Mouse (Mus musculus): ENCODE data around the gene Plekho2. TPM values are rescaled to one million over a fixed set of nuclear protein-coding genes. Genes with fewer than 3 reads are reported as not detected.

The Plekho2 gene
- polyA plus RNA-seq, 1 experiment = 55.8 TPM

- TF ChIP-seq CTCF (IDR thresholded peaks at IDR 0.05; ENCODE audit: extremely low read depth, insufficient read depth, insufficient read length, insufficient replicate concordance) = no peak
- TF ChIP-seq POLR2A (IDR thresholded peaks at IDR 0.05; ENCODE audit: low read depth, low read length) = no peak
- H3K27me3 ChIP-seq (ENCODE audit: control insufficient read depth, insufficient read depth, low read length) = no peaks in the 10 kb centered on the region
- DNase-seq (ENCODE audit: low read depth in 1 of 2, low spot score in 2 of 2) = no peak
- no peak overlapping the region for H3K27ac ChIP-seq (ENCODE audit: insufficient read depth, low read length)
- peaks cover 55% of the 10 kb centered on the region for H3K36me3 ChIP-seq (ENCODE audit: control insufficient read depth, insufficient read depth, low read length)
- peaks cover 19% of the 10 kb centered on the region; the same call in 1 of the 2 replicates for H3K4me1 ChIP-seq (ENCODE audit: control insufficient read depth, insufficient read depth, insufficient read length)
- H3K4me3 ChIP-seq (ENCODE audit: extremely low read depth, insufficient read depth, insufficient read length) = no peak overlapping the region
- 83% methylated on average over 4 of the region's 4 CpGs for WGBS
Measured at GRCm38 (mm10) chr9:65555621-65556020, 24.2 kb downstream of the Plekho2 start.

DNA sequence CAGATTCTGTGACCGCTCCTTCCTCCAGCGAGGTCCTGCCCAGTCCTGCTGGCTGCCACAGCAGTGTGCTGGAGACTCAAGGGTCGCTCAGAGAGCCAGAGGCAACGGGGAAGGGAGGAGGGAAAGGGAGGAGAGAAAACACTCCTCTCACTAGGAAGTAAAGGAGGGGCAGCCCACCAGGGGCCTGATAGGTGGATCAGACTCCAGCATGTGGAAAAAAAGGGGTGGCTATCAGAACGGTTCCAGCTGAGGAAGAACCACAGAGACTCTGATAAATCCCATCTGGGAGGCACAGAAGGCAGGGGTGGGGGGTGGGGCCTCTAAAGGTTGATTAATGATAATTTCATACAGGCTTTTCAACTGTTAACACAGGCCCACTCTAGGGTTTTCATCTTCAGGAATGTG, 24.8 kb downstream of the Plekho2 start:
- Histone ChIP-seq H3K4me1 (ENCODE audit: control insufficient read depth, insufficient read depth, insufficient read length) (peaks cover 24% of the 10 kb centered on the region; the same call in 1 of the 2 replicates), H3K4me3 (ENCODE audit: extremely low read depth, insufficient read depth, insufficient read length) (no peak overlapping the region), H3K36me3 (ENCODE audit: control insufficient read depth, insufficient read depth, low read length) (peaks cover 50% of the 10 kb centered on the region), H3K27me3 (ENCODE audit: control insufficient read depth, insufficient read depth, low read length) (no peaks in the 10 kb centered on the region), H3K27ac (ENCODE audit: insufficient read depth, low read length) (peak overlapping the region; percentile 49; the same call in 1 of the 2 replicates)
- WGBS = 54% methylated on average over 5 of the region's 5 CpGs
- no peak for DNase-seq (ENCODE audit: low read depth in 1 of 2, low spot score in 2 of 2)
- no peak for TF ChIP-seq CTCF (IDR thresholded peaks at IDR 0.05; ENCODE audit: extremely low read depth, insufficient read depth, insufficient read length, insufficient replicate concordance)
- no peak for TF ChIP-seq POLR2A (IDR thresholded peaks at IDR 0.05; ENCODE audit: low read depth, low read length)

GRCm38 (mm10) chr9:65552711-65553110, 27.1 kb downstream of the Plekho2 start:
- peaks cover 33% of the 10 kb centered on the region; the same call in 1 of the 2 replicates for H3K4me1 ChIP-seq (ENCODE audit: control insufficient read depth, insufficient read depth, insufficient read length)
- H3K4me3 ChIP-seq (ENCODE audit: extremely low read depth, insufficient read depth, insufficient read length) = no peak overlapping the region
- no peak for DNase-seq (ENCODE audit: low read depth in 1 of 2, low spot score in 2 of 2)
- H3K27ac ChIP-seq (ENCODE audit: insufficient read depth, low read length) = peak overlapping the region; percentile 93; the same call in 1 of the 2 replicates
- no peaks in the 10 kb centered on the region for H3K27me3 ChIP-seq (ENCODE audit: control insufficient read depth, insufficient read depth, low read length)
- 91% methylated on average over 2 of the region's 2 CpGs for WGBS
- TF ChIP-seq CTCF (IDR thresholded peaks at IDR 0.05; ENCODE audit: extremely low read depth, insufficient read depth, insufficient read length, insufficient replicate concordance) (no peak), POLR2A (IDR thresholded peaks at IDR 0.05; ENCODE audit: low read depth, low read length) (no peak)
- peaks cover 32% of the 10 kb centered on the region for H3K36me3 ChIP-seq (ENCODE audit: control insufficient read depth, insufficient read depth, low read length)

- peaks cover 33% of the 10 kb centered on the region; the same call in 1 of the 2 replicates for H3K4me1 ChIP-seq (ENCODE audit: control insufficient read depth, insufficient read depth, insufficient read length)
- TF ChIP-seq CTCF (IDR thresholded peaks at IDR 0.05; ENCODE audit: extremely low read depth, insufficient read depth, insufficient read length, insufficient replicate concordance) (no peak), POLR2A (IDR thresholded peaks at IDR 0.05; ENCODE audit: low read depth, low read length) (no peak)
- 9% methylated on average over 5 of the region's 5 CpGs for WGBS
- H3K36me3 ChIP-seq (ENCODE audit: control insufficient read depth, insufficient read depth, low read length) = peaks cover 27% of the 10 kb centered on the region
- no peak for DNase-seq (ENCODE audit: low read depth in 1 of 2, low spot score in 2 of 2)
- peak overlapping the region; percentile 93 for H3K27ac ChIP-seq (ENCODE audit: insufficient read depth, low read length)
- no peak overlapping the region for H3K4me3 ChIP-seq (ENCODE audit: extremely low read depth, insufficient read depth, insufficient read length)
- no peaks in the 10 kb centered on the region for H3K27me3 ChIP-seq (ENCODE audit: control insufficient read depth, insufficient read depth, low read length)
Measured at GRCm38 (mm10) chr9:65552141-65552540, 27.7 kb downstream of the Plekho2 start.

DNA sequence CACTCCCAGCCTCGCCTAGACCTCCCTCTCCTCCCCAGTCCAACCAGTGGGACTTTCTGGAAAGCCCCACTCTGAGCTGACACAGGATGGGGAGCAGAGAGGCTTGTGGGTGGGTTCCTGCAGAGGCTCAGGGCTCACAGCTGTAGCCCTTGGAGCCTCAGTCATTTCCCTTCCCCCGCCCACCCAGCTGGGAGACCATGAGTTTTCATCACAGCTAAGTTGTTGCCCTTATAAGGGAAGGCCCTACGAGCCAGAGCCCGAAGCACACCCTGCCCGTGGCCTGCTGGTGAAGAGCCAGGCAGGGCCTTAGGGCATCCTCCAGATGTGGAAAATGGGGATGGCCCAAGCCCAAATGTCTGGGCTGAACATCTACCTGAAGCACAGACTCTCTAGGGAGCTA, 28.8 kb downstream of the Plekho2 start:
- Histone ChIP-seq H3K4me1 (ENCODE audit: control insufficient read depth, insufficient read depth, insufficient read length) (peaks cover 40% of the 10 kb centered on the region; the same call in 1 of the 2 replicates), H3K27me3 (ENCODE audit: control insufficient read depth, insufficient read depth, low read length) (no peaks in the 10 kb centered on the region), H3K4me3 (ENCODE audit: extremely low read depth, insufficient read depth, insufficient read length) (no peak overlapping the region), H3K36me3 (ENCODE audit: control insufficient read depth, insufficient read depth, low read length) (peaks cover 16% of the 10 kb centered on the region), H3K27ac (ENCODE audit: insufficient read depth, low read length) (peak overlapping the region; percentile 93)
- WGBS = 3% methylated on average over 5 of the region's 5 CpGs
- TF ChIP-seq CTCF (IDR thresholded peaks at IDR 0.05; ENCODE audit: extremely low read depth, insufficient read depth, insufficient read length, insufficient replicate concordance) (no peak), POLR2A (IDR thresholded peaks at IDR 0.05; ENCODE audit: low read depth, low read length) (no peak; the same call in 1 of the 2 replicates)
- DNase-seq (ENCODE audit: low read depth in 1 of 2, low spot score in 2 of 2) = peak; percentile 71 to 76

GRCm38 (mm10) chr9:65550079-65550831, 29.6 kb downstream of the Plekho2 start:
- DNase-seq (ENCODE audit: low read depth in 1 of 2, low spot score in 2 of 2) = no peak
- H3K27me3 ChIP-seq (ENCODE audit: control insufficient read depth, insufficient read depth, low read length) = no peaks in the 10 kb centered on the region
- no peak for TF ChIP-seq CTCF (IDR thresholded peaks at IDR 0.05; ENCODE audit: extremely low read depth, insufficient read depth, insufficient read length, insufficient replicate concordance)
- no peak for TF ChIP-seq POLR2A (IDR thresholded peaks at IDR 0.05; ENCODE audit: low read depth, low read length)
- peaks cover 47% of the 10 kb centered on the region; the same call in 1 of the 2 replicates for H3K4me1 ChIP-seq (ENCODE audit: control insufficient read depth, insufficient read depth, insufficient read length)
- 22% methylated on average over 7 of the region's 7 CpGs for WGBS
- H3K27ac ChIP-seq (ENCODE audit: insufficient read depth, low read length) = peak overlapping the region; percentile 93
- H3K36me3 ChIP-seq (ENCODE audit: control insufficient read depth, insufficient read depth, low read length) = peaks cover 10% of the 10 kb centered on the region
- H3K4me3 ChIP-seq (ENCODE audit: extremely low read depth, insufficient read depth, insufficient read length) = no peak overlapping the region

DNA sequence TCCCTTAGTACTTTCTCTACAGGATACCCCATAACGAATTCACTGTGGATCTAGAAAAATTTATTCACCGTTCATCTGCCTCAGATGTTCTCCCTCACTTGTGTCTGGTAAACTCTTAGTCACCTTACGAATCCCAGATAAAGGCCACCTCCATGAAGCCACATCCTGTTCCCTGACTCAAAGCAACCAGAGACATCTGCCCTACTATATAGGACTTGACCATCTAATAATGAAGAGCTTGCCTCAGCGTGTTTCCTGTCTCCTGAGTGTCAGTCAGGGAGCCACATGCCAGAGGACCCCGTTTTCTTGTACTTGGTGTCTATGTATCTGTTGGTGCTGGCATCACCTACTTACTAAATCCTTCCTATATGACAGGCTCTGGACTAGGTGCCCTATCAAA, 30.2 kb downstream of the Plekho2 start:
- Histone ChIP-seq H3K27ac (ENCODE audit: insufficient read depth, low read length) (peak overlapping the region; percentile 93), H3K36me3 (ENCODE audit: control insufficient read depth, insufficient read depth, low read length) (peaks cover 4% of the 10 kb centered on the region), H3K4me1 (ENCODE audit: control insufficient read depth, insufficient read depth, insufficient read length) (peaks cover 50% of the 10 kb centered on the region; the same call in 1 of the 2 replicates), H3K4me3 (ENCODE audit: extremely low read depth, insufficient read depth, insufficient read length) (no peak overlapping the region), H3K27me3 (ENCODE audit: control insufficient read depth, insufficient read depth, low read length) (no peaks in the 10 kb centered on the region)
- no peak for DNase-seq (ENCODE audit: low read depth in 1 of 2, low spot score in 2 of 2)
- no peak for TF ChIP-seq POLR2A (IDR thresholded peaks at IDR 0.05; ENCODE audit: low read depth, low read length)
- no peak for TF ChIP-seq CTCF (IDR thresholded peaks at IDR 0.05; ENCODE audit: extremely low read depth, insufficient read depth, insufficient read length, insufficient replicate concordance)
- 39% methylated on average over 5 of the region's 5 CpGs for WGBS

Measured in spleen, adult 2 months (tissue).